ENCODE assay signal across 14 mouse cellular contexts in the genomic region with DNA sequence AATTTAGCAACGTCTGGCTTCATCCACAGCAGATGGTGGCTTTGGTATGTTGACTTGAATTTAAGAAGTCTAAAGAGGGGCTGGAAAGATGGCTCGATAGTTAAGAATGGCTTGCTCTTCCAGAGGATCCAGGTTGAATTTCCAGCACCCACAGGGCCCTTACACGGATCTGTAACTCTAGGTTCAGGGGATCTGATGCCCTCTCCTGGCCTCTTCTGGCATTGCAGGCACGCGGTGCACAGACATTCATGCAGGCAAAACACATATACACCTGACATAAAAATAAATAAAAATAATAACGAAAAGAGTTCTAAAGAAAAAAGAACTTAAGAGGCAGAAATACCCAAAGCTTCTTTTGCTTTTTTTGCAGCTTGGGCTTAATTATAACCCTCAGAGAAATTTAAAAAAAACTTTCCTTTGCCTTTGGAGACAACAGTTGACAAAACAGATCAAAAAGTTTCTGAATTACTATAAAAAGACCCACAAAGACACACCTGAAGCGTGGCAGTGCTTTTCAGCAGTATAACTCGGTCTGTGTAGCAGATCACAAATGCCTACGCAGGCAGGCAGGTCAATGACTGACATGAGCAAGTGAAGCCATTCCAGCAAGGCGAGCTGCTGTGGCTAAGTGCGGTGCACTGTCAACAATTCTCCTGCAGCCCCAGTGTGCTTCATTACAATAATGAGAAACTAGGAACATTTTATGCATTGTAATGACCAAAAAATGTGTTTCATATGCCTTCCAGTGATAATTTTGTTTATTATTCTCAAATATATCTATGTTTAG.
DNase-seq lines count a peak whose midpoint lies in the region; ATAC-seq and TF ChIP-seq lines count a peak whose summit lies in the region.
"Had no signal": no experiment of that assay in that cellular context is flagged by ENCODE, and none has a peak within 500 bp of the region (broad histone marks: within the 10 kb centered on the region; RNA-seq: fewer than 3 reads in every experiment).

No protein-coding gene starts in this region.

- H3K4me1 ChIP-seq in kidney, postnatal 0 days (replicated peaks; ENCODE audit: insufficient read depth, low read length): 0 out of 2 replicates have a peak, but pooled peaks cover 5% of the 10 kb centered on the region
- peaks cover 3% of the 10 kb centered on the region for H3K4me1 ChIP-seq in ES-Bruce4 (ENCODE audit: control insufficient read depth, insufficient read depth, low read length)
- H3K4me1 ChIP-seq in liver, embryonic 11.5 days (replicated peaks; ENCODE audit: control insufficient read depth, insufficient read depth, low read length): peaks cover 8% of the 10 kb centered on the region
- H3K4me1 ChIP-seq: midbrain, embryonic 10.5 days had no signal

- 87% methylated on average over 11 of the region's 11 CpGs for WGBS in kidney, postnatal 0 days
- WGBS in liver, embryonic 11.5 days: 81% methylated on average over 11 of the region's 11 CpGs

- no peak for TF ChIP-seq EP300 in ES-Bruce4 (IDR thresholded peaks at IDR 0.05; ENCODE audit: insufficient read depth, low read depth, low read length)

- no peak for ATAC-seq in kidney, postnatal 0 days (replicated peaks; ENCODE audit: low FRiP score, low read depth)
- ATAC-seq in liver, embryonic 11.5 days (replicated peaks; ENCODE audit: low FRiP score): no peak
- ATAC-seq in megakaryocyte-erythroid progenitor cell, adult 5-6 weeks (replicated peaks; ENCODE audit: low FRiP score, low TSS enrichment, poor library complexity, severe bottlenecking): no peak
- ATAC-seq: activated CD4-positive, CD25-positive, alpha-beta regulatory T cell, adult 4 months; forebrain, embryonic 14.5 days had no signal

- no peak for DNase-seq in kidney, postnatal 0 days (ENCODE audit: low spot score)
- DNase-seq in kidney, adult 8-10 months: no peak
- DNase-seq in CD4-positive helper T cell, adult 2 months (ENCODE audit: low read depth, low spot score): peak; percentile 23
- DNase-seq in liver, embryonic 11.5 days (ENCODE audit: low spot score): peak; percentile 30
- DNase-seq in cerebellum, adult 8-10 months: no peak
- DNase-seq: embryo, embryonic 11 days; left cerebral cortex, postnatal 4 days; spleen, adult 18-20 months had no signal

- TF ChIP-seq POLR2A in ES-Bruce4 (IDR thresholded peaks at IDR 0.05; ENCODE audit: insufficient read depth, low read length): no peak

- no peaks in the 10 kb centered on the region for H3K27me3 ChIP-seq in kidney, postnatal 0 days (ENCODE audit: insufficient read depth, low read length)
- no peaks in the 10 kb centered on the region for H3K27me3 ChIP-seq in ES-Bruce4 (ENCODE audit: control insufficient read depth, insufficient read depth, low read length, poor library complexity, severe bottlenecking)
- H3K27me3 ChIP-seq in liver, embryonic 11.5 days (replicated peaks; ENCODE audit: control insufficient read depth, insufficient read depth, low read length): no peaks in the 10 kb centered on the region
- H3K27me3 ChIP-seq: kidney, embryonic 15.5 days had no signal

- TF ChIP-seq CTCF in kidney, postnatal 0 days (IDR thresholded peaks at IDR 0.05; ENCODE audit: low read depth): peak; percentile 41
- peak; percentile 63 for TF ChIP-seq CTCF in ES-Bruce4 (IDR thresholded peaks at IDR 0.05; ENCODE audit: low read depth, low read length)

- no peak overlapping the region for H3K27ac ChIP-seq in kidney, postnatal 0 days
- no peak overlapping the region for H3K27ac ChIP-seq in ES-Bruce4 (ENCODE audit: insufficient read depth, low read length)
- peak overlapping the region; percentile 86; the same call in 1 of the 2 replicates for H3K27ac ChIP-seq in liver, embryonic 11.5 days (ENCODE audit: low read depth, low read length)
- H3K27ac ChIP-seq: kidney, embryonic 15.5 days; midbrain, embryonic 10.5 days had no signal

- no peak overlapping the region for H3K4me3 ChIP-seq in kidney, postnatal 0 days (replicated peaks; ENCODE audit: low read depth, low read length)
- H3K4me3 ChIP-seq in ES-Bruce4 (ENCODE audit: low read depth, low read length): no peak overlapping the region
- H3K4me3 ChIP-seq in liver, embryonic 11.5 days (ENCODE audit: low read depth, low read length): no peak overlapping the region
- H3K4me3 ChIP-seq: kidney, embryonic 15.5 days; midbrain, embryonic 10.5 days had no signal

- H3K9me3 ChIP-seq in kidney, postnatal 0 days (replicated peaks; ENCODE audit: low read length): no peaks in the 10 kb centered on the region
- H3K9me3 ChIP-seq in ES-Bruce4 (replicated peaks; ENCODE audit: control insufficient read depth, insufficient read depth, low read length, poor library complexity, severe bottlenecking): no peaks in the 10 kb centered on the region
- no peaks in the 10 kb centered on the region for H3K9me3 ChIP-seq in liver, embryonic 11.5 days (ENCODE audit: control insufficient read depth, low read length)
- H3K9me3 ChIP-seq: kidney, embryonic 15.5 days; midbrain, embryonic 10.5 days had no signal

- H3K4me2 ChIP-seq in kidney, postnatal 0 days (ENCODE audit: low read length): no peak overlapping the region
- H3K4me2 ChIP-seq in liver, embryonic 11.5 days: no peak overlapping the region
- H3K4me2 ChIP-seq: kidney, embryonic 15.5 days had no signal

- H3K9ac ChIP-seq in kidney, postnatal 0 days (ENCODE audit: low read depth, low read length): no peak overlapping the region
- no peak overlapping the region for H3K9ac ChIP-seq in ES-Bruce4 (ENCODE audit: low read depth, poor library complexity, severe bottlenecking)
- no peak overlapping the region for H3K9ac ChIP-seq in liver, embryonic 11.5 days (ENCODE audit: low read depth, low read length)
- H3K9ac ChIP-seq: kidney, embryonic 15.5 days had no signal

- H3K36me3 ChIP-seq in kidney, postnatal 0 days (ENCODE audit: insufficient read depth, low read length): no peaks in the 10 kb centered on the region
- no peaks in the 10 kb centered on the region for H3K36me3 ChIP-seq in ES-Bruce4 (ENCODE audit: control insufficient read depth, insufficient read depth, low read length, poor library complexity, severe bottlenecking)
- H3K36me3 ChIP-seq in liver, embryonic 11.5 days (ENCODE audit: control insufficient read depth, insufficient read depth, low read length): no peaks in the 10 kb centered on the region
- H3K36me3 ChIP-seq: kidney, embryonic 15.5 days; midbrain, embryonic 10.5 days had no signal

Comparison
In these comparisons a context has a peak if more than half of its experiments do, and no peak if none do; other contexts are left out.
1. DNase-seq: peak in CD4-positive helper T cell, adult 2 months (single experiment) and liver, embryonic 11.5 days (single experiment); none in kidney, postnatal 0 days (single experiment), kidney, adult 8-10 months (0 of 2) and cerebellum, adult 8-10 months (single experiment).